Mouse (Mus musculus) ES-Bruce4 (cell line): ENCODE measurements around the gene Pitx2.

Source experiments
- EP300 ChIP-seq: IDR thresholded peaks from 2 replicates; pipeline ENCODE4 v1.6.1; 2011; ENCODE audit warnings: low read depth, low read length; ENCODE audit not compliant: insufficient read depth
- POLR2A ChIP-seq: IDR thresholded peaks from one replicate; pipeline ENCODE4 v1.8.1; 2011; ENCODE audit warnings: low read length; ENCODE audit not compliant: insufficient read depth

DNA sequence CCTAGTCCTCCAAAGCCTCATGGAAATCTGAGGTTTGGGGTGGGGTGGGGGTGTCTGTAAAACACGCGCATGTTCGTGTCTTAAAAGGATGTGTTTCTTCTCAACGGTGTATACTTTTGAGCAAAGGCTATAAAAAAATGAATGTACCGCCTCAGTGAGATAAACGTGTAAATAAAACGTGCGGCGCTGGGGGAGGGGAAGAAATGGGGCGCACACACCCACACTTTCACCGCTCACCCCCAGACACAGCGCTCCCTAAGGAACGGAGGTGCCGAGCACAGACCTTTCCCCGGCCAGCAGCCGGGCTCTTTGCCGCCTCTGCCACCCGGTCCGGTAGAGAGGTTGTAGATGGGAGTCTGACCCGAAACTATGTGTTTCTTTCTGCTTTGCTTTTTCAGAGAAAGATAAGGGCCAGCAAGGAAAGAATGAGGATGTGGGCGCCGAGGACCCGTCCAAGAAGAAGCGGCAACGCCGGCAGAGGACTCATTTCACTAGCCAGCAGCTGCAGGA is 15.6 kb downstream of the Pitx2 start:
- no peak for TF ChIP-seq POLR2A
- no peak for TF ChIP-seq EP300
